Mouse (Mus musculus): ENCODE results near the gene Hyal3.

Gene Hyal3

GRCm38 (mm10) chr9:107594281-107595062, 13.9 kb downstream of the Hyal3 start:
- in situ Hi-C loops (cut with MboI) = no loop called here

- in situ Hi-C loops (cut with MboI) = no loop called here
These were observed 16.3 kb downstream of the Hyal3 start for GRCm38 (mm10) chr9:107596619-107597569.

- in situ Hi-C loops (cut with MboI) = no loop called here
These were observed 17.8 kb downstream of the Hyal3 start for GRCm38 (mm10) chr9:107598385-107598784.

GRCm38 (mm10) chr9:107599433-107599832, 18.8 kb downstream of the Hyal3 start:
- in situ Hi-C loops (cut with MboI) = no loop called here

- in situ Hi-C loops (cut with MboI) = no loop called here
These were observed 19.2 kb downstream of the Hyal3 start for GRCm38 (mm10) chr9:107599842-107600241.

GRCm38 (mm10) chr9:107600745-107601144, 20.1 kb downstream of the Hyal3 start:
- in situ Hi-C loops (cut with MboI) = no loop called here

- in situ Hi-C loops (cut with MboI) = no loop called here
These were observed 20.7 kb downstream of the Hyal3 start for GRCm38 (mm10) chr9:107601275-107601674.

- in situ Hi-C loops (cut with MboI) = no loop called here
These were observed 21.5 kb downstream of the Hyal3 start for GRCm38 (mm10) chr9:107602068-107602648.

- in situ Hi-C loops (cut with MboI) = no loop called here
These were observed 22.6 kb downstream of the Hyal3 start for GRCm38 (mm10) chr9:107603251-107603650.

- in situ Hi-C loops (cut with MboI) = no loop called here
These were observed 24.5 kb downstream of the Hyal3 start for GRCm38 (mm10) chr9:107605041-107605661.

- in situ Hi-C loops (cut with MboI) = no loop called here
These were observed 26.0 kb downstream of the Hyal3 start for GRCm38 (mm10) chr9:107606591-107606990.

- in situ Hi-C loops (cut with MboI) = no loop called here
These were observed 26.4 kb downstream of the Hyal3 start for GRCm38 (mm10) chr9:107607036-107607435.

- in situ Hi-C loops (cut with MboI) = no loop called here
These were observed 27.1 kb downstream of the Hyal3 start for GRCm38 (mm10) chr9:107607653-107608245.

- in situ Hi-C loops (cut with MboI) = no loop called here
These were observed 28.3 kb downstream of the Hyal3 start, which contains the start of gene Sema3b for GRCm38 (mm10) chr9:107608741-107609432. TSS of gene Sema3b (minus strand) at chr9:107609229.

GRCm38 (mm10) chr9:107609433-107609830, 28.8 kb downstream of the Hyal3 start:
- in situ Hi-C loops (cut with MboI) = no loop called here

- in situ Hi-C loops (cut with MboI) = no loop called here
These were observed 31.0 kb downstream of the Hyal3 start for GRCm38 (mm10) chr9:107611456-107612190.

- in situ Hi-C loops (cut with MboI) = no loop called here
These were observed 31.8 kb downstream of the Hyal3 start for GRCm38 (mm10) chr9:107612191-107612944.

- in situ Hi-C loops (cut with MboI) = no loop called here
These were observed 32.4 kb downstream of the Hyal3 start for GRCm38 (mm10) chr9:107612945-107613569.

- in situ Hi-C loops (cut with MboI) = no loop called here
These were observed 34.4 kb downstream of the Hyal3 start for GRCm38 (mm10) chr9:107615035-107615434.
